Mouse (Mus musculus) thymus, postnatal 0 days (tissue): ENCODE results near the gene Pcsk5. TPM values are rescaled to one million over a fixed set of nuclear protein-coding genes. Genes with fewer than 3 reads are reported as not detected.

ENCODE experiments used
- DNase-seq: peaks from one replicate; pipeline ENCODE4 v3.0.0-alpha.2; 2015; ENCODE audit warnings: low spot score
- polyA plus RNA-seq: library from polyadenylated mRNA; unstranded; fragments of >200 nt; fragmentation: Nextera tagmentation; extraction: Ambion mirVana; gene quantifications from 2 replicates; pipeline ENCODE4 v1.2.1, GENCODE M21; 2015

Gene Pcsk5
- 1.1 and 1.4 TPM in 2 replicates for polyA plus RNA-seq

DNA sequence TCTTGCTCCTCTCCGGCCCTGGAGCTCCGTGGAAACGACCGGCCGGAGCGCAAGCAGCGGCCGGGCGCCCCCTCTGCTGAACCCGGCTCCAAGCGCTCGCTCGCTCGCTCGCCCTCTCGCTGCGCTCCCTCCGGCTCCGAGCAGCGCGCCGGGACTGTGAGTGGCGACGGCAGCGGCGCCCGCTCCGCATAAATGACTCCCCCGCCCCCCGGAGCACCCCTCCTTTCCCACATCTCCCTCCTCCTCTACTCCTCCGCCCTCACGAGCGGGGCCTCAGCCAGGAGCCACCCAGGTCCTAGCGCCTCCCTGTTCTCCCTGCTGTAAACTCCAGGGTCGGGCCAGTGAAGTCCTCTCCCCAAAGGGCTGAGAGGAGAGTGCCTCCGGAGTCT is at the start of gene Pcsk5:
Pcsk5 (minus strand) TSS at position 162 of the 389 bp plus-strand sequence.
- no peak for DNase-seq

DNA sequence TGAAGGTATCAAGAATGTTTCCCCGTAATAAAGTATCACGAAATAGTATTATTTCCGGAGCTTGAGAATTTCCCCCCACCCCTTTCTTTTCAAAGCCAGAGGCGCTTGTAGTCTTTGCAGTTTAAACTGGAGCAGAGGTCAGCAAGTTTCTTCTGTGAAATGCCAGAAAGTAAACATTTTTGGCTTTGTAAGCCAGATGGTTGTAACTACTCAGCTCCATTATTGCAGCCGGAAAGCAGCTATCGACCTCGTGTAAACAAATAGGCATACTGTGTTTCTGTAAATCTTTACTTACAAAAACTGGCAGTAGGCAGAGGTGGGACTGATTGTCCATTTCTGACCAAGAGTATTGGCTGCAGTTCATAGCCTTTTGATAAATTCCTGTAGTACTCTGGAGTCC is 38.4 kb upstream of the Pcsk5 start:
- no peak for DNase-seq

DNA sequence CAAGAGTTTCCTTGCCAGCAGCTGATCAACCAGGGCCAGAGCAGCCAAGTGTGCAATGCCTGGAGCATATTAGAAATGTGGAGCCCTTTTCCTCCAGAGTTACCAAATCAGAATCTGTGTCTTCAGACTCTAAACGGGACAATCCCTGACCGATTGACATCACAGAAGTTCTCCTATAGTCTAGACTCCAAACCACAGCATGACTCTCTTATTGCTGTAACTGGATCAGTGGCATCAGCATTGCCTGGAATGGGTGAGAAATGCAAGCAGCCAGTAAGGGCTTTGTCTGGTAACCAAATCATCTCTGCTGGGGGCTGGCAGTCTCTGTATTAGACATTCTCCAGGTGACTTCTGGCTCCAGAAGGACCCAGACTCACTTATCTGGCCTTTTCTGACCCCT is 37.0 kb upstream of the Pcsk5 start:
- no peak for DNase-seq

GRCm38 (mm10) chr19:17873755-17874154 is 36.3 kb upstream of the Pcsk5 start:
- DNase-seq = no peak

DNA sequence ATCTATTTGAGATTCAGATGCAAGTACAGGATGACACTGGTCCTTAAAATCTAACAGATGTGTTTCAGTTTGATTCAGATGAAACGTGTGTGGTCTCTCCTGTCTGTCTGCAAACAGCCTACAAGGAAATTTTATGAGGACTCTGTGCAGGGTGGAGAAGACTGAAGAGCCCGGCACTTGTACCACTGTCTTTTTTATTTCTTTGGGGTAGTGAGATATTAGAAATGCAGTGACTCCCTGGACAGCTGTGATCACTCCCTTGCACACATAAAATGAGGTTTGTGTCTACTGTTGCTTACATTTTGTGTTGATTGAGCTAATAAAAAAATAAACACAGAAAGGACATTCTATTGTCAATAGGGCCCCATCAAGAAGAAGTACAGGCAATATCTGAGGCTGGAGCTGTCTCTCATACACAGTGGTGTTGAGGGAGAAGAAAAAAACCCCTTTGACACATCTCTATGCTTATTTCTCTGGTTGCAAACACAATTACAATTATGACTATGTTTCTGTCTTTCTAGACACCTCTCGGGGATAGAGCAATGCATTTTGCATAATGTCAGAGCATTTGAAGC is 29.0 kb upstream of the Pcsk5 start:
- no peak for DNase-seq

DNA sequence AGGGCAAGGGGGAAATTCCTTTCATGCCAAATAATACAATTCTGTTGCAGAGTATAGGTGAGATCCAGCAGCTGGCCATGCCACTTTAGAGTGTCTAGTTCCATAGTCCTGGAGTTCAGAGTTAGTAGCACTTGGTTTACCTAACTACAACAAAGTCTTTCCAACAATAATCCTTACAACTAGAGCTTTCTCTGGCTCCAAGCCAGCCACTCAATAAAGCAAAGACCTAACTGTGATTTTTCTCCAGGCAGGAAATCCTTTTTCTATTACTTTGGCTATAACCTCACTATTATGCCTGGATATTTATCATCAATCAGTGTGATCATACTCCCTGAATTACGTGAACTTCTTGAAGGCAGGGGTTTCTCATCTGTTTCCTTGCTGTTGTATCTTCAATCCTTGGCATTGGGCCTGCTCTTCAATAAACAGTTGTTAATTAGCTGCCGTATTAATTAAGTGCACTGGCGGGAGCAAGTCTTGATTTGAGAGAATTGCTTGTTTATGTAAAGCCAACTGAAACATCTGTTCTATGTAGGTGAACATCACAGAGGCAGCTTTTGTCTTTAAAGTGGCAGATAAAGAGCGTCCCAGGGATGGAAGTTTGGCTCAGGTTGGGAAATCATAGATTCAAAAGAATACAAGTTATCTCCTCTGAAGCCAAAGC is 23.1 kb upstream of the Pcsk5 start:
- DNase-seq = no peak

DNA sequence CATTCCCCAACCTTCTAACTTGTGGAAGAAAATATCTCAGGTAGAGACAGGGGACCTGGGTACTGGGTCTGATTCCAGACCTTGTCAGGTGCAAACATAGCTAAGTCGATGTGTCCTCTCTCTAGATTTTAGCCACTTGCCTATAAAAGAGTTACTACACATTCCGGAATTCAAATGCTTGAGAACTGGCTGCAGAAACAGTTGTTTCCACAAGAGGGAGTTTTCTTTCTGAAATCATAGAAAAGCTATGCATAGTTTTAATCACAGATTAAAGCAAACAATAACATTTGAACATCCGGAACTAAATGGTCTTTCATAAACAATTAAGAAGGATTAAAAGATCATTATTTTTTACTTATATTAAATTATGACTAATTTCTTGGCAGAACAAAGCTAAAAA is 19.3 kb upstream of the Pcsk5 start:
- DNase-seq = no peak

- DNase-seq = no peak
Observed at GRCm38 (mm10) chr19:17848417-17848816, 11.0 kb upstream of the Pcsk5 start.

DNA sequence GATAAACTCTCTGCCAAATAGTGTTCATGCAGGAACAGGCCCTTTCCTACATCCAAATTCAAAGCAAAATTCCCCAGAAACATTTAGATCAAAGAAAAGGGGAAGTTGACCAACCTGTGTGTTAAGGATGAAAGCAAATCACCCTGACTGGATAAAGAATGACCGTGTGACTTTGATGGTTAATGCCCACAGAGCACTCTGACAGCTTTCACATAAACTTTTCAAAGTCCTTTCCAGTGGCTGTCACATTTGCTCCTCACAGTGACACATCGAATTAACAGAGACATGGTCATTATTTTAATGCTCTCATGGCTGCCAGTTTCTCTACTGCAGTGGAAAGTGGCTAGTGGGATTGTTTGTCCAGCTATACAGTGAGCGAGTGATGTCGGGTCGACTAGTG is 8.5 kb upstream of the Pcsk5 start:
- DNase-seq = no peak

GRCm38 (mm10) chr19:17841586-17841985 is 4.2 kb upstream of the Pcsk5 start:
- DNase-seq = no peak

DNA sequence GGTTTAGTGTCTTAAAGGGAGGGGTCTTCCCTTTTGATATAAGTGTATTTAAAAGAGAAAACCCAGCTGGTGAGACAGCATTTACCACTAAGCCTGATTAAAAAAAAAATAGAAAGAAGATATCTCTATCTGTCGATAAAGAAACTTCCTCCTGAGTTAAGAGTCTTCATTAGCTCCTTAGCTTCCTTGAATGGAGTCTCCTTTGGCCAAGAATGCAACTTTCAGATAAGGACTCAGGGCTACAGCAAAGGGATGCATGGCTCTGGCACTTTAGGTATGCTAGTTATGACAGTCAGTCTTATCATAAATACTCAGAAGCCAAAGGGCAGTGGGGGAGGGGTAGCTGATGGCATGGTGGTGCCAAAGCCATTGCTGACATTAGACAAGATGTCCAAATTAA is 2.4 kb upstream of the Pcsk5 start:
- no peak for DNase-seq

GRCm38 (mm10) chr19:17836566-17837470 is 614 bp downstream of the Pcsk5 start:
- DNase-seq = no peak

DNA sequence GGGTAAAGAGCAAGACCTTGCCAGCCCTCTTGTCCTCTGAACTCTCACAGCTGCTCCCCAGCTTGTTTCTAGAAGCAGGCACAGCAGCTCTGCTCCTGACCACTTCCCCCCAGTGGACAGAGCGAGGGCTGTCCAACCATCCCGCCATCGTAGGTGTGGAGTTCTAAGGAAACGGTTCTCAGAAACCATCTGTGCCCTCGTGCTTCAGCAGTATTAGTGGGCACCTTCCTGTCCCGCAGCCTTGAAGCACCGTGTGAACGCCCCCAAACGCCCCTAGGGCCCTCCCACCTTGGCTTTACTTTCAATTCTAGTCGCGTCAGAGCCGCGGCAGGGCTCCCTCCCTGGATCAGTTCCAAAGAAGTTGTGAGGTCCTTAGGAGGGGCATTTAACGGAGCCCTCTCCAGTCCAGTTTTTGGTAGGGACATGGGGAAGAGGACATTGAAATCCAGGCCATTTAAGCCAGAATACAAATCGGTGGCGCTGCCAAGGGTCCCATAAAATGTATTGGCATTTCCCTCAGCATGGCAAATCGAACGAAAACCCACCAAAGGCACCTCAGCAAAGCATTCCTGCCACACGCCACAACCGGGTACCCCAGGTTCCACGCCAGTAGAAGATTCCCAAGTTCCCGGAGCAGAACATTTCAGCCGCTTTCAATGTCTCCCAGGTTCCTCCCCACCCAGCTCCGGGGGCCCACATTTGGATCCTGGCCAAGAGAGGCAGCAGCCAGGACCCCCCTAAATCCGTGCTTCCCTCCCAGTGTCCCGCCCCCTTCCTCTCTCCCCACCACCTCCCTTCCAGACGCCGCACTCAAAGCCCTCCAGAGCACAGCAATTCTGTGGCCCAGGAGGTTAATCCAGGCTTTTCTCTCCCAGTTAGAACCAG is 1.5 kb downstream of the Pcsk5 start:
- DNase-seq = no peak

GRCm38 (mm10) chr19:17834894-17835293 is 2.5 kb downstream of the Pcsk5 start:
- DNase-seq = no peak

GRCm38 (mm10) chr19:17831376-17831775 is 6.1 kb downstream of the Pcsk5 start:
- DNase-seq = no peak

DNA sequence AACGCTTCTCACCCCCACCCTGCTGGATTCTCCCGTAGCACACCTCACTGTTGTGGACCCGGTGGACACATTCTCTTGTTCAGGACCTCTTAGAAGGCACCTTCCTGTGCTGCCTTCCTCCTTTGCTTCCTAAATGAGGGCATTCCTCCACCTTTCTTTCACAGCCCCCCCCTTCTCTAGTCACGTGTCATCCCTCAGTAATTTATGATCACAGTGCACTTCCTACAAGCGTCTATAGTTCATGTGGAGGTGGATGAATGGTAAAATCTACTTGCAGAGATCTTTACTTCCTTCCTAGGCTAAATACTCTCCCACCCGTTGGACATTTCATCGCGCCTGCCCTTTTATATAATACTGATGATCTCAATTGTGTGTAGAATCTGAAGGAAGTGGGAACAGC is 9.0 kb downstream of the Pcsk5 start:
- DNase-seq = no peak

- DNase-seq = no peak
Observed at GRCm38 (mm10) chr19:17826694-17827093, 10.7 kb downstream of the Pcsk5 start.

DNA sequence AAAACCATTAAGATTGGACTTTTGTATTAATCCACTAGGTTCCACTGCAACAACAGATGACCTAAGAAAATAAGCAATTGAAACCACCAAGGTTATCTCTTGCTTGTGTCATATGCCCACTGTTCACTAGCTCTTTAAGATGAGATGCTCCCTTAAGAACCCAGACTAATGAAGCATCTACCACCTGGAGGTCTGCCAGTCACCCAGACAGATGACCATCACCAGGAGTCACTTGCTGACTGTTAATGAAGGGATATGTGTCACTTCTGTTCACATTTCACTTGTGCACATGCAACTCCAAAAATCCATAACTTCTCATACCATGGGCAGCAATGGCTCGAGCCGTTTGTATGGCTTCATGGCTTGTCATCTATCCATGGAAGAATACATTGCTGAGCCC is 17.4 kb downstream of the Pcsk5 start:
- no peak for DNase-seq

DNA sequence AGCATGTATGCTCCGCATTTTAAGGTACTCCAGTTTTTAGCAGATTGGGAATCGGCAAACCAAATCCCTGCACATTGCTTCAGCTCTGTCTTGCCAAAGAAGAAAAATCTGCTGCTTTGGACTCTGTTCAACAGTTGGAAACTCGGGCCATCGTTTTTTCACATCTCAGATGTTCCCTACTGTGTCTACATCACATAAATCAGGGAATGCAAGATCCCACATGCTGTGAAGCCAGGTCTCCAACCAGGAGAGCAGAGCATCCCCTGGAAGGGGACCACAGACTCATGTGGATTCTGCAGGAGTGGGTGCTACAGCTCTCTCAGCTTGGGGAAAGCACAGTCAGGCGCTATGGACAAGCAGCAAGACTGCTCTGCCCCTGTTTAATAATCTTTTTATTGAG is 18.4 kb downstream of the Pcsk5 start:
- no peak for DNase-seq

DNA sequence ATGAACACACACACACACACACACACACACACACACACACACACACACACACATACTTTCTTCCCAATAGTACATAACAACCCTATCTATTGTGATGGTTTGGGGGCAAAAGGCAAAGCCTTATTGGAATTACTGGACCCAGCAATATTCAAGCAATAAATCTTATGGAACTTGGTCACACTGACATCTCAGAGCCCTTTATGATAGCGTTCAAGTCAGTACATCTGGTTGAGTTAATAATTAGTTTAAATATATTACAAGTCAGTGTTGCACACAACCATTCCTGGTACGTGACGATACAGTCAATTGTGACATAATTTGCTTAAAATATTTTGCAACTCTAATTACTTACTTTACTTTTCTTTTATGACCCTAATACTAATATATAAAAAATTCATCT is 22.4 kb downstream of the Pcsk5 start:
- no peak for DNase-seq

DNA sequence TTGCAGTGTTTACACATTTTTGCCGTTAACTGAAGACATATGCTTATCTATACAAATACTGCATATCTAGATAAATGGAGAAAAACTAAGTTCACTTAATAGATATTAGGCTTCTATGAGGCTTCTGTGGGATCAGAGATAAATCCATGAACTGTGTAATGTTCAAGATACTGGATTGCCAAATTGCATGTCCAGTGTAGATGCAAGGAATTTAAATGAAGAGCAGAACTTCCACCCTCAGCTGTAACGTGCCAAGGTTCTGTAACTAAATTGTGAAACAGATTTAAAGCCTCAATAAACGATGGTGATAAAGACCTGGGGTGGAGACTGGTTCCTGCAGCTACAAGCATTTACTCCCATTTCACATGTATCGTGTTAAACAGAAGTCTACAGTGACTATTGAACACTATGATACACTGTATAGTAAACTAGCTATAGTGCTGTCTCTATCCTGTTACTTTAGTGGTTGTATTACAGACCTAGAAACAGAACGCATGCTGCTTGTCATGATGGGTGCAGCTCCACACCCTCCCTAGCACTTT is 23.9 kb downstream of the Pcsk5 start:
- DNase-seq = no peak
